In the genomic region with DNA sequence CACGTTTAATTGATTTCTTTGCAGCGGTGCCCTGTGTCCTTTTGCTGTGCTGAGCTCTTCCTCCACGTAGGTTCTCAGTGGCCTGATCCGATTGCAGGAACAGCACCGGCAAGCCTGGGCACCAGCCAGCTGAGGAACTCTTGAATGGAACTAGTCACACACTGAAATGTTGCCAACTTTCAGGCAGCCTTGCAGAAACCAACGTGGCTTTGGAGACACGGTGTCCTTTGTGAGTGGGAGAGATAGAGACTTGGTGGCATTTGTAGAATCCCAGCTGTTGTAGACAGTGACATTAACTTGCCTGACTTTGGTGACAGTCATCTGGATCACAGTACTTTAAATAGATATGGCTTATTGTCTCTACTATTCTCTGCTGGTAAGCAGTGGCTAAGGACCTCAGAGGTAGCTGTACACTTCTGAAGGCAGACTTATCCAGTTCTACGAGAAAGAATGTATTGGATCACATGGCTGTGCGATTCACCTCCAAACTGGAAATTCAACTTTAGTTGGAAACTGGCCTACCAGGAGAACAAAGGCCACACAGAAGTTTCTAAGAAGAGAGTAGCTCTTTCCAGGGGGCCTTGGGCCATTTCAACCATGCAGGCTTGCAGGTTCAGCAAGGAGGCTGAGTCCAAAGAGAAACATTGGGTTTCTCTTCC, we compare ENCODE assay signal across 10 mouse cellular contexts. TPM values are rescaled to one million over a fixed set of nuclear protein-coding genes. Genes with fewer than 3 reads are reported as not detected.
DNase-seq lines count a peak whose midpoint lies in the region; ATAC-seq lines count a peak whose summit lies in the region.
"Had no signal": no experiment of that assay in that cellular context is flagged by ENCODE, and none has a peak within 500 bp of the region (broad histone marks: within the 10 kb centered on the region; RNA-seq: fewer than 3 reads in every experiment).

No protein-coding gene starts in this region.

- H3K27me3 ChIP-seq in heart, embryonic 15.5 days: no peaks in the 10 kb centered on the region
- H3K27me3 ChIP-seq in hindbrain, embryonic 14.5 days (ENCODE audit: control insufficient read depth, insufficient read depth, low read length): no peaks in the 10 kb centered on the region
- no peaks in the 10 kb centered on the region for H3K27me3 ChIP-seq in neural tube, embryonic 15.5 days (replicated peaks)

- no peaks in the 10 kb centered on the region for H3K36me3 ChIP-seq in heart, embryonic 15.5 days
- H3K36me3 ChIP-seq in hindbrain, embryonic 14.5 days (replicated peaks; ENCODE audit: control insufficient read depth, insufficient read depth): no peaks in the 10 kb centered on the region
- no peaks in the 10 kb centered on the region for H3K36me3 ChIP-seq in neural tube, embryonic 15.5 days

- DNase-seq in frontal cortex, adult 2 months (ENCODE audit: extremely low spot score in 1 of 2, low spot score in 1 of 2): peak; percentile 33 to 65
- no peak for DNase-seq in frontal cortex, postnatal 10 days (ENCODE audit: low spot score in 2 of 2)
- DNase-seq in adipocyte (ENCODE audit: low spot score): peak; percentile 32
- DNase-seq in lung, adult 18-20 months: peak; percentile 63 to 74
- DNase-seq in thymus, postnatal 14 days: no peak
- DNase-seq in hindbrain, embryonic 14.5 days (ENCODE audit: low spot score): no peak

- H3K4me1 ChIP-seq in heart, embryonic 15.5 days (replicated peaks): peaks cover 19% of the 10 kb centered on the region
- no peaks in the 10 kb centered on the region for H3K4me1 ChIP-seq in hindbrain, embryonic 14.5 days (replicated peaks; ENCODE audit: control insufficient read depth, insufficient read depth, low read length)
- peaks cover 4% of the 10 kb centered on the region; the same call in 1 of the 2 replicates for H3K4me1 ChIP-seq in neural tube, embryonic 15.5 days

- no peak overlapping the region for H3K4me3 ChIP-seq in heart, embryonic 15.5 days
- no peak overlapping the region for H3K4me3 ChIP-seq in hindbrain, embryonic 14.5 days (replicated peaks; ENCODE audit: low read length)
- H3K4me3 ChIP-seq in neural tube, embryonic 15.5 days (replicated peaks): no peak overlapping the region
- H3K4me3 ChIP-seq: megakaryocyte, embryonic 14.5 days had no signal

- ATAC-seq in heart, embryonic 15.5 days (replicated peaks; ENCODE audit: insufficient number of reproducible peaks, insufficient read depth, low FRiP score, low read depth): peak; percentile 39; the same call in 1 of the 2 replicates
- no peak for ATAC-seq in hindbrain, embryonic 14.5 days (ENCODE audit: low FRiP score)
- no peak for ATAC-seq in neural tube, embryonic 15.5 days (ENCODE audit: low FRiP score)

- 36% methylated on average over 9 of the region's 9 CpGs for whole genome bisulfite sequencing in heart, embryonic 15.5 days
- 81% methylated on average over 9 of the region's 9 CpGs for WGBS in hindbrain, embryonic 14.5 days
- WGBS in neural tube, embryonic 15.5 days: 78% methylated on average over 9 of the region's 9 CpGs

- no peak overlapping the region for H3K4me2 ChIP-seq in heart, embryonic 15.5 days
- no peak overlapping the region for H3K4me2 ChIP-seq in hindbrain, embryonic 14.5 days (replicated peaks)
- H3K4me2 ChIP-seq in neural tube, embryonic 15.5 days: no peak overlapping the region

- no peaks in the 10 kb centered on the region for H3K9me3 ChIP-seq in heart, embryonic 15.5 days (replicated peaks)
- no peaks in the 10 kb centered on the region for H3K9me3 ChIP-seq in hindbrain, embryonic 14.5 days (ENCODE audit: control insufficient read depth, low read length)
- H3K9me3 ChIP-seq in neural tube, embryonic 15.5 days (replicated peaks): no peaks in the 10 kb centered on the region

- H3K27ac ChIP-seq in heart, embryonic 15.5 days: peak overlapping the region; percentile 38
- no peak overlapping the region for H3K27ac ChIP-seq in hindbrain, embryonic 14.5 days
- no peak overlapping the region for H3K27ac ChIP-seq in neural tube, embryonic 15.5 days (replicated peaks)

- H3K9ac ChIP-seq in heart, embryonic 15.5 days: no peak overlapping the region
- no peak overlapping the region for H3K9ac ChIP-seq in hindbrain, embryonic 14.5 days
- no peak overlapping the region for H3K9ac ChIP-seq in neural tube, embryonic 15.5 days (replicated peaks)

RNA-seq across cellular contexts. Expression of a gene that starts 5.8 kb away (rescaled TPM):
- not detected in 2 replicates for polyA plus RNA-seq in frontal cortex, adult 2 months (2012; rRNA removed)
- polyA plus RNA-seq in heart, embryonic 15.5 days (2015; fragmentation: Nextera tagmentation; extraction: Ambion mirVana): not detected in 2 replicates
- not detected in 2 replicates for polyA plus RNA-seq in hindbrain, embryonic 14.5 days (2014; fragmentation: Nextera tagmentation; extraction: Ambion mirVana)
- polyA plus RNA-seq in neural tube, embryonic 15.5 days (2015; fragmentation: Nextera tagmentation; extraction: Ambion mirVana): not detected in 2 replicates
- polyA plus RNA-seq: testis, adult 2 months had no signal

Comparison
In these comparisons a context has a peak if more than half of its experiments do, and no peak if none do; other contexts are left out.
1. DNase-seq: peak in frontal cortex, adult 2 months (2 of 2), adipocyte (single experiment) and lung, adult 18-20 months (2 of 2); none in frontal cortex, postnatal 10 days (0 of 2), thymus, postnatal 14 days (single experiment) and hindbrain, embryonic 14.5 days (single experiment).